Mouse (Mus musculus) embryo, embryonic 11.5 days (tissue): Measurements from ENCODE around the gene Arhgef39.

Experiments
- DNase-seq: peaks from one replicate; pipeline ENCODE4 v3.0.0-alpha.2; 2012; ENCODE audit warnings: low read depth, low spot score

Gene Arhgef39

GRCm38 (mm10) chr4:43478906-43479832, 20.3 kb downstream of the Arhgef39 start:
- DNase-seq: peak; percentile 63

- DNase-seq: no peak
Observed at GRCm38 (mm10) chr4:43478534-43478858, 21.0 kb downstream of the Arhgef39 start.

- DNase-seq: peak; percentile 88
Observed at GRCm38 (mm10) chr4:43477857-43478533, 21.5 kb downstream of the Arhgef39 start.

- DNase-seq: no peak
Observed at GRCm38 (mm10) chr4:43476604-43477003, 22.9 kb downstream of the Arhgef39 start.

GRCm38 (mm10) chr4:43473636-43474035, 25.9 kb downstream of the Arhgef39 start:
- DNase-seq: no peak

GRCm38 (mm10) chr4:43470301-43470700, 29.2 kb downstream of the Arhgef39 start:
- DNase-seq: no peak

- DNase-seq: no peak
Observed at GRCm38 (mm10) chr4:43466872-43467271, 32.6 kb downstream of the Arhgef39 start.

GRCm38 (mm10) chr4:43465935-43466334, 33.6 kb downstream of the Arhgef39 start:
- DNase-seq: no peak

- DNase-seq: no peak
Observed at GRCm38 (mm10) chr4:43463102-43463501, 36.4 kb downstream of the Arhgef39 start.

- no peak for DNase-seq
Observed at GRCm38 (mm10) chr4:43457124-43457523, 42.4 kb downstream of the Arhgef39 start.

- DNase-seq: no peak
Observed at GRCm38 (mm10) chr4:43456470-43456869, 43.0 kb downstream of the Arhgef39 start.

GRCm38 (mm10) chr4:43454041-43454836, 45.3 kb downstream of the Arhgef39 start, which contains the start of gene Cd72:
Cd72 (minus strand) TSS chr4:43454628.
- no peak for DNase-seq

GRCm38 (mm10) chr4:43453413-43453812, 46.1 kb downstream of the Arhgef39 start:
- no peak for DNase-seq

- DNase-seq: no peak
Observed at GRCm38 (mm10) chr4:43452315-43452714, 47.2 kb downstream of the Arhgef39 start.

GRCm38 (mm10) chr4:43448554-43448953, 50.9 kb downstream of the Arhgef39 start:
- no peak for DNase-seq

GRCm38 (mm10) chr4:43447251-43447650, 52.2 kb downstream of the Arhgef39 start:
- no peak for DNase-seq
